Mouse (Mus musculus) embryonic fibroblast, embryonic 13.5 days (primary cell): Measurements from ENCODE around the gene Nenf.

Experiments used
- CTCF ChIP-seq: IDR thresholded peaks from 2 replicates; pipeline ENCODE4 v1.5.1; 2011; ENCODE audit warnings: mild to moderate bottlenecking, control low read depth, low read length, moderate library complexity, borderline replicate concordance; ENCODE audit not compliant: insufficient read depth
- POLR2A ChIP-seq: IDR thresholded peaks from 2 replicates; pipeline ENCODE4 v1.6.1; 2011; ENCODE audit warnings: low read depth, mild to moderate bottlenecking, control low read depth, low read length, moderate library complexity

GRCm38 (mm10) chr1:191269648-191269952 is 48.4 kb downstream of the Nenf start:
- TF ChIP-seq CTCF: no peak
- no peak for TF ChIP-seq POLR2A
